Mouse (Mus musculus): ENCODE results near the gene Tmem123. TPM values are rescaled to one million over a fixed set of nuclear protein-coding genes. Genes with fewer than 3 reads are reported as not detected.
A peak's percentile ranks its signal among the peaks of the same experiment; 100 is the strongest.

Tmem123 gene
- polyA plus RNA-seq, 1 experiment from 2014 or later: 122 TPM

DNA sequence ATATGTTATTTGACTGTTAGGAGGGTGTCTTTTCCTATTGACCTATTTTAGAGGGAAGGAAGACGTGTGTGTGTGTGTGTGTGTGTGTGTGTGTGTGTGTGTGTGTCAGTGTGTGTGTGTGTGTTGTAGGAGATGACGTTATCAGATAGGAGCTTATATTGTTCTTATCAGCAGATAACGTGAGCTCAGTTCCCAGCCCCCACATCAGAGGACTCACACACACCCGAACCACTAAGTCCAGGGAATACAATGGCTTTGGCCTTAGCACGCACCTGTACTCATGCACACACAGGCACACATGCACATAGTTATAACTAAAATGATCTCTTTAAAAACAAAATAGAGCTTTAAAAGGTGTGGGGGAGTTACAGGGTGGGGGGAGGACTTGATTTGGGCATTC lies 5.7 kb downstream of the Tmem123 start:
- H3K4me1 ChIP-seq (replicated peaks; ENCODE audit: control insufficient read depth, insufficient read depth, low read length): peaks cover 7% of the 10 kb centered on the region; the same call in 1 of the 2 replicates
- H3K4me2 ChIP-seq (ENCODE audit: low read depth, low read length, severe bottlenecking): no peak overlapping the region
- no peak overlapping the region for H3K4me3 ChIP-seq (ENCODE audit: low read depth, low read length)
- no peaks in the 10 kb centered on the region for H3K36me3 ChIP-seq (ENCODE audit: control insufficient read depth, insufficient read depth, low read length)
- ATAC-seq (replicated peaks; ENCODE audit: low FRiP score) (no peak), DNase-seq (ENCODE audit: low spot score) (no peak)
- H3K27me3 ChIP-seq (ENCODE audit: control insufficient read depth, insufficient read depth, low read length): no peaks in the 10 kb centered on the region
- 88% methylated on average over 5 of the region's 5 CpGs for WGBS
- no peak overlapping the region for H3K27ac ChIP-seq (ENCODE audit: low read depth, low read length)
- H3K9me3 ChIP-seq (ENCODE audit: control insufficient read depth, low read length): no peaks in the 10 kb centered on the region
- H3K9ac ChIP-seq (ENCODE audit: low read length): no peak overlapping the region

DNA sequence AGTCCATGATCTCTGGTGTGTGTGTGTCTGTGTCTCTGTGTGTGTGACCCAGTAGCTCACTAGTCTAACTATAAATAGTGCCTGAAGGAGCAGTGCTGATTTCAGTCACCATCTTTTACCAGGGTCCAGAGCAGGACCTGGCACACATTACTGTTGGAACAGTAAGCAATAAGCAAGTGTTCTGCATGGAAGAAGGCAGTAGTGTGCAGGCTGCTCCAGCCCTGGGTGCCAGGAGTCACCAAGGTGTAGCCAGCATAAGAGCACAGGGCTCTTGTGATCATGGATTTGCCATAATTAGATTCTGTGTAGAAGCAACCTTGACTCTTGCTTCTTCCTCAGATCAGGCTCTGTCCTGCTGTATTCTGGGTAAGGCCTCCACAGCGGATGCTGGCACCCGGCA lies 8.5 kb downstream of the Tmem123 start:
- Histone ChIP-seq H3K36me3 (ENCODE audit: control insufficient read depth, insufficient read depth, low read length) (no peaks in the 10 kb centered on the region), H3K27ac (ENCODE audit: low read depth, low read length) (no peak overlapping the region)

DNA sequence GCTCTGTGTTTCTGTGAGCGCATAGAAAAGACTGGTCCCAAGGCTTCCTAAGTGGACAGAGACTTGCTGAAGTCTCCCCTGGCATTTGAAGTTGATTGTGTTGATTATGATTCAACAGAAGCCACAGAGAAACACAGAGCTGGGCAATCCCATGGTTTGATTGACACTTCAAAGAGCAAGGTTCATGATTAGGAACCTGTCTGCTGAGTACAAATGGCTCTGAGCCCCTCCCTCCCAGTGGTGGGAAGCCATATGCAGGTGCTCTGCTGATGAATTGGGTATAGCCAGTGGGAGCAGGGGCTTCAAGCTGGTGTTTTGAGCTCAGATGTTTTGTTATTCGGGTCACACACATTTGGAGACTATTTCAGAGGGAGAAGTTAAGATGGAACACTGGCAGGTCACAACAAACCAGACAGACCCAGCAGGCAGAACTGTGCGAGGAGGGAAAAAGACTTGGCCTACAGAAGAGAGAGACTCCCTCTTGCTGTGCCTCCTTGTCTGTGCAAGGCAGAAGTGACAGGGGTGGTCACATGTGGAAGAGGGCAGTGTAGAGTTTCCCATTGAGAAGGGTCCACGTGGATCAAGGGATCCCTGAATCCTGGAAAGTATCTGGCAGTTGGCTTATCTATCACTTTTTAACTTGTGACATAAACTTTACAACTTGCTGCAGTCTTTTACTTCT lies 9.1 kb downstream of the Tmem123 start:
- ATAC-seq (replicated peaks; ENCODE audit: low FRiP score) (peak; percentile 48; the same call in 1 of the 2 replicates), DNase-seq (ENCODE audit: low spot score) (no peak)
- Histone ChIP-seq H3K36me3 (ENCODE audit: control insufficient read depth, insufficient read depth, low read length) (no peaks in the 10 kb centered on the region), H3K4me2 (ENCODE audit: low read depth, low read length, severe bottlenecking) (no peak overlapping the region), H3K4me3 (ENCODE audit: low read depth, low read length) (no peak overlapping the region), H3K4me1 (replicated peaks; ENCODE audit: control insufficient read depth, insufficient read depth, low read length) (no peaks in the 10 kb centered on the region; the same call in 1 of the 2 replicates), H3K27me3 (ENCODE audit: control insufficient read depth, insufficient read depth, low read length) (no peaks in the 10 kb centered on the region), H3K27ac (ENCODE audit: low read depth, low read length) (no peak overlapping the region), H3K9me3 (ENCODE audit: control insufficient read depth, low read length) (no peaks in the 10 kb centered on the region), H3K9ac (ENCODE audit: low read length) (no peak overlapping the region)
- WGBS: 84% methylated on average over 4 of the region's 4 CpGs

More for the DNA sequence above, 8.5 kb downstream of the Tmem123 start:
- H3K27me3 ChIP-seq (ENCODE audit: control insufficient read depth, insufficient read depth, low read length): no peaks in the 10 kb centered on the region
- ATAC-seq (replicated peaks; ENCODE audit: low FRiP score) (no peak), DNase-seq (ENCODE audit: low spot score) (no peak)
- no peak overlapping the region for H3K4me2 ChIP-seq (ENCODE audit: low read depth, low read length, severe bottlenecking)
- 91% methylated on average over 2 of the region's 2 CpGs for WGBS
- no peak overlapping the region for H3K4me3 ChIP-seq (ENCODE audit: low read depth, low read length)
- H3K4me1 ChIP-seq (replicated peaks; ENCODE audit: control insufficient read depth, insufficient read depth, low read length): peaks cover 2% of the 10 kb centered on the region; the same call in 1 of the 2 replicates
- H3K9me3 ChIP-seq (ENCODE audit: control insufficient read depth, low read length): no peaks in the 10 kb centered on the region
- no peak overlapping the region for H3K9ac ChIP-seq (ENCODE audit: low read length)

DNA sequence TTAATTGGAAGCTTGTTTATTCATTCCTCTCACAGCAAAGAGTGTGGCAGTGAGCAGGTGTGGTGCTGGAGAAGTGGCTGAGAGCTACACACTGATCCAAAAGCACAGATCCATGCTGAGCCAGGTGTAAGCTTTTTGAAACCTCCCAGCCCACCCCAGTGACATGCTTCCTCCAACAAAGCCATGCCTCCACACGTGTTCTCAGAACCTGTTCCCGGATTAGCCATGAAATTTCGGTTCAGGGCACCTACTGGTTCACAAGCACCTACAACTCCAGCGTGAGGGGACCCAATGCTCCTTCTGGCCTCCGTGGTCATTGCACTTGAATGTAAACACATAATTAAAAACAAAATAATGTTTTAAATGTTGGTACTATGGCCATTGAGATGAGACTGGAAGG lies 9.8 kb downstream of the Tmem123 start:
- no peak for ATAC-seq (replicated peaks; ENCODE audit: low FRiP score)
- no peaks in the 10 kb centered on the region; the same call in 1 of the 2 replicates for H3K4me1 ChIP-seq (replicated peaks; ENCODE audit: control insufficient read depth, insufficient read depth, low read length)
- no peak for DNase-seq (ENCODE audit: low spot score)
- no peak overlapping the region for H3K27ac ChIP-seq (ENCODE audit: low read depth, low read length)
- H3K4me2 ChIP-seq (ENCODE audit: low read depth, low read length, severe bottlenecking): no peak overlapping the region
- 92% methylated on average over 5 of the region's 5 CpGs for WGBS
- no peak overlapping the region for H3K9ac ChIP-seq (ENCODE audit: low read length)
- H3K36me3 ChIP-seq (ENCODE audit: control insufficient read depth, insufficient read depth, low read length): no peaks in the 10 kb centered on the region
- no peaks in the 10 kb centered on the region for H3K27me3 ChIP-seq (ENCODE audit: control insufficient read depth, insufficient read depth, low read length)
- H3K9me3 ChIP-seq (ENCODE audit: control insufficient read depth, low read length): no peaks in the 10 kb centered on the region
- no peak overlapping the region for H3K4me3 ChIP-seq (ENCODE audit: low read depth, low read length)

DNA sequence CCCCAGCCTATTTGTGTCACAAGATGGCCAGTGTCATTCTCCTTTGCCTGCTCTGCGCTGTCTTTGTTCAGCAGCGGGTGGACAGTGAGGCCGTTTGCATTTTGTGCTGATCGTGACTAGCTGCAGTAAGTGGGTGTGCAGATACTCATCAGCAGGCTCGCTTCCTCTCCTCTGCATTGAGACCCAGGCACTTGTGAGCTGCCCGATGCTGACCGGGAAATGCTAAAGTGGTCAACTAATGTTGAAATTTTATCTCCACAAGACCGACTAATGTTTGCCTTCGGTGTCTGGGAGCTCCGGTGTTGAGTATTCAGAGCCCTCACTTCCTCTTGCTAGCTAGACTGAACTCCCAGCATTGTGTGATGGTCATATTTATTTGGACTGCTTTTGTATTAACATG lies 10.7 kb downstream of the Tmem123 start:
- Histone ChIP-seq H3K9me3 (ENCODE audit: control insufficient read depth, low read length) (no peaks in the 10 kb centered on the region), H3K4me3 (ENCODE audit: low read depth, low read length) (no peak overlapping the region), H3K9ac (ENCODE audit: low read length) (no peak overlapping the region), H3K27me3 (ENCODE audit: control insufficient read depth, insufficient read depth, low read length) (no peaks in the 10 kb centered on the region), H3K4me1 (replicated peaks; ENCODE audit: control insufficient read depth, insufficient read depth, low read length) (no peaks in the 10 kb centered on the region; the same call in 1 of the 2 replicates), H3K27ac (ENCODE audit: low read depth, low read length) (no peak overlapping the region), H3K36me3 (ENCODE audit: control insufficient read depth, insufficient read depth, low read length) (no peaks in the 10 kb centered on the region), H3K4me2 (ENCODE audit: low read depth, low read length, severe bottlenecking) (no peak overlapping the region)
- DNase-seq (ENCODE audit: low spot score): no peak
- 91% methylated on average over 10 of the region's 10 CpGs for WGBS
- no peak for ATAC-seq (replicated peaks; ENCODE audit: low FRiP score)

DNA sequence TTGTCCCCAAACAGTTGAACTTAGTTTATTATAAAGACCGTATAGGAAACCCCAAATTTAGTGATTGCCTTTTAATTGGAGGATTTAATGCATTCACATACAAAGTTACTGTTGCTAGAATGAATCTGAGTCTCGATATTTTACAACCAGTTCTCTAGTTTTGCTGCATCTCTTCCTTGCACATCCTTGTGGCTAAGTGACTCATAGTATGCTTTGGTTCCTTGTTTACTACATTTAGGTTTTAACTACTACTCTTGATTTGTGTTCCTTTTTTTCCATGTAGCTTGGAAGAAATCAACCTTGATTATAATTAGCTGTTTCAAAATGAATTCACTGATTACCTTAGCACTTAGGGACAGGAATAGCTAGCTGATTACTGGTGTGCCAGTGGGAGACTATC lies 11.2 kb downstream of the Tmem123 start:
- no peak for ATAC-seq (replicated peaks; ENCODE audit: low FRiP score)

DNA sequence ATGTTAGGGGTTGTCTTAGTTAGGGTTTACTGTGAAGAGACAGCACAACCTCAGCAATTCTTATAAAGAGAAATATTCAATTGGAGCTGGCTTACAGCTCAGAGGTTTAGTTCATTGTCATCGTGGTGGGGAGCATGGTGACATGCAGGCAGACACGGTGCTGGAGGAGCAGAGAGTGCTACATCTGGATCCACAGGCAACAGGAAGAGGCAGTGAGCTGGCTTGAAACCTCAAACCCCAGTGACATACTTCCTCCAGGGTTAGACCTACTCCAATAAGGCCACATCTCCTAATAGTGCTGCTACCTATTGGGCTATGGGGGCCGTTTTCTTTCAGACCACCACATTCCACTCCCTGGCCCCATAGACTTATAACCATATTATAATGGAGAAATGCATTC lies 12.1 kb downstream of the Tmem123 start:
- WGBS: 78% methylated on average over 3 of the region's 3 CpGs
- H3K9ac ChIP-seq (ENCODE audit: low read length): no peak overlapping the region
- DNase-seq (ENCODE audit: low spot score) (no peak), ATAC-seq (replicated peaks; ENCODE audit: low FRiP score) (no peak)
- no peaks in the 10 kb centered on the region; the same call in 1 of the 2 replicates for H3K4me1 ChIP-seq (replicated peaks; ENCODE audit: control insufficient read depth, insufficient read depth, low read length)
- no peaks in the 10 kb centered on the region for H3K36me3 ChIP-seq (ENCODE audit: control insufficient read depth, insufficient read depth, low read length)
- H3K9me3 ChIP-seq (ENCODE audit: control insufficient read depth, low read length): no peaks in the 10 kb centered on the region
- H3K4me2 ChIP-seq (ENCODE audit: low read depth, low read length, severe bottlenecking): no peak overlapping the region
- H3K27me3 ChIP-seq (ENCODE audit: control insufficient read depth, insufficient read depth, low read length): no peaks in the 10 kb centered on the region
- H3K27ac ChIP-seq (ENCODE audit: low read depth, low read length): no peak overlapping the region
- H3K4me3 ChIP-seq (ENCODE audit: low read depth, low read length): no peak overlapping the region

More for the DNA sequence above, 11.2 kb downstream of the Tmem123 start:
- no peak overlapping the region for H3K4me2 ChIP-seq (ENCODE audit: low read depth, low read length, severe bottlenecking)
- no peaks in the 10 kb centered on the region for H3K36me3 ChIP-seq (ENCODE audit: control insufficient read depth, insufficient read depth, low read length)
- DNase-seq (ENCODE audit: low spot score): no peak
- H3K4me1 ChIP-seq (replicated peaks; ENCODE audit: control insufficient read depth, insufficient read depth, low read length): no peaks in the 10 kb centered on the region; the same call in 1 of the 2 replicates
- H3K4me3 ChIP-seq (ENCODE audit: low read depth, low read length): no peak overlapping the region
- 91% methylated on average over 2 of the region's 2 CpGs for WGBS
- H3K9ac ChIP-seq (ENCODE audit: low read length): no peak overlapping the region
- no peaks in the 10 kb centered on the region for H3K27me3 ChIP-seq (ENCODE audit: control insufficient read depth, insufficient read depth, low read length)
- H3K9me3 ChIP-seq (ENCODE audit: control insufficient read depth, low read length): no peaks in the 10 kb centered on the region
- H3K27ac ChIP-seq (ENCODE audit: low read depth, low read length): no peak overlapping the region

DNA sequence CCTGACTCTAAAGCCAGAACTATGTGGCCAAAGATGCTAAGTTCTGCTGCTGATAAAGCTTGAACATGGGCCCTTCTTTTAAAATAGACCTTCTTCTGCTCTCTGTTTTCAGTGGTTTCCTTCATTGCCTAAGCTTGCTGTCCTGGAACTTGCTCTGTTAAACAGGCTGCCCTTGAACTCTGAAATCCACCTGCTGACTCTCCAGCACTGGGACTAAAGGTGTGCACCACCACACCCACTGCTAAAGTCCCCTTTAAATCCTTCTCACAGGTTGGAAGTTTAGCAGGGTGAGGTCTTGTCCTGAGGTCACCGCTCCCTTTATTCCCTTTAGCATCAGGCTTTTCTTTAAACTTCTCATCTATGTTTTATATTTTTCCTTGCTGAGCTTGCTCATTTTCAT lies 13.1 kb downstream of the Tmem123 start:
- DNase-seq (ENCODE audit: low spot score) (no peak), ATAC-seq (replicated peaks; ENCODE audit: low FRiP score) (no peak)
- 97% methylated on average over 1 of the region's 1 CpGs for whole genome bisulfite sequencing
- Histone ChIP-seq H3K9me3 (ENCODE audit: control insufficient read depth, low read length) (no peaks in the 10 kb centered on the region), H3K27me3 (ENCODE audit: control insufficient read depth, insufficient read depth, low read length) (no peaks in the 10 kb centered on the region), H3K27ac (ENCODE audit: low read depth, low read length) (no peak overlapping the region), H3K9ac (ENCODE audit: low read length) (no peak overlapping the region), H3K4me3 (ENCODE audit: low read depth, low read length) (no peak overlapping the region), H3K36me3 (ENCODE audit: control insufficient read depth, insufficient read depth, low read length) (no peaks in the 10 kb centered on the region), H3K4me2 (ENCODE audit: low read depth, low read length, severe bottlenecking) (no peak overlapping the region), H3K4me1 (replicated peaks; ENCODE audit: control insufficient read depth, insufficient read depth, low read length) (no peaks in the 10 kb centered on the region; the same call in 1 of the 2 replicates)

DNA sequence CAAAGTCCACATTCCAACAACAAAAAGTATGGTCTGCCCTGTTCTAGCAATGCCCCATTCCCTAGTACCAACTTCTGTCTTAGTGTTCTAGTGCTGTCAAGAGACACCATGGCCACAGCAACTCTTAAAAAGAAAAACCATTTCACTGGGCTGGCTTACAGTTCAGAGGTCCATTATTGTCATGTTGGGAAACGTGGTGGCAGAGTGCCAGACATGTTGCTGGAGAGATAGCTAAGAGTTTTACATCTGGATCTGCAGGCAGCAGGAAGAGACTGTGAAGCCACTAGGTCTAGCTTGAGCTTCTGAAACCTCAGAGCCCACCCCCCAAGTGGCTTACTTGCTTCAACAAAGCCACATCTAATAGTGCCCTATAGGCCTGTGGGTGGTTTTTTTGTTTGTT lies 13.8 kb downstream of the Tmem123 start:
- no peak for ATAC-seq (replicated peaks; ENCODE audit: low FRiP score)
- no peak overlapping the region for H3K9ac ChIP-seq (ENCODE audit: low read length)
- no peaks in the 10 kb centered on the region; the same call in 1 of the 2 replicates for H3K4me1 ChIP-seq (replicated peaks; ENCODE audit: control insufficient read depth, insufficient read depth, low read length)
- H3K36me3 ChIP-seq (ENCODE audit: control insufficient read depth, insufficient read depth, low read length): no peaks in the 10 kb centered on the region
- no peak overlapping the region for H3K4me3 ChIP-seq (ENCODE audit: low read depth, low read length)
- DNase-seq (ENCODE audit: low spot score): no peak
- 71% methylated on average over 1 of the region's 1 CpGs for WGBS
- H3K27ac ChIP-seq (ENCODE audit: low read depth, low read length): no peak overlapping the region
- H3K9me3 ChIP-seq (ENCODE audit: control insufficient read depth, low read length): no peaks in the 10 kb centered on the region
- no peak overlapping the region for H3K4me2 ChIP-seq (ENCODE audit: low read depth, low read length, severe bottlenecking)
- H3K27me3 ChIP-seq (ENCODE audit: control insufficient read depth, insufficient read depth, low read length): no peaks in the 10 kb centered on the region
